Mouse (Mus musculus) central nervous system, embryonic 11.5 days (tissue): Measurements from ENCODE around the gene Scd3. TPM values are rescaled to one million over a fixed set of nuclear protein-coding genes. Genes with fewer than 3 reads are reported as not detected.

Experiments
- polyA plus RNA-seq: library from polyadenylated mRNA; depleted of rRNA; stranded (reverse); fragments of >200 nt; gene quantifications from 2 replicates; pipeline ENCODE4 v1.2.3, GENCODE M21; 2012; rRNA removed

The Scd3 gene
- polyA plus RNA-seq: 0.28 and 0.50 TPM in 2 replicates

GRCm38 (mm10) chr19:44203015-44203564 is at the start of gene Scd3:
Gene Scd3, plus strand, starts transcription at chr19:44203269.

DNA sequence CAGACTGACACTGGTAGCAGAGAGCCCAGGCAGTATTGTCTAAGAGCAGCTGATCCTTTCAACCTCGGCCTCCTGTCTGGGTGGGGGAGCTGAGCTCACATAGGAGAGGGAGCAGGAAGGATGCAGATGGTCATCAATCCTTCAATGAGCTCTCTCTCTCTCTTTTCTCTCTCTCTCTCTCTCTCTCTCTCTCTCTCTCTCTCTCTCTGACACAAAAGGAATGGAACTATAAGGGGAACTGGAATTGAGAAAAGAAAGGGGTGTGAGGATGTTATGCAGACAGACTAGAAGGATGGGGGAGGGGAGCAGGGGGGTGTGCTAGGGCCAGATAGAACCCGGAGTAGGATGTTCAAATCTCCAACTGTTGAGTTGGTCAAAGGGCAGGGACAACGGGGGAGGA is 10.7 kb upstream of the Scd3 start, which contains the start of gene Pkd2l1:
Gene Pkd2l1 (minus strand): TSS at position 101 of the 400 bp plus-strand sequence.

GRCm38 (mm10) chr19:44292941-44293768 is 90.1 kb downstream of the Scd3 start, which contains the start of gene Scd2:
Gene Scd2, plus strand, starts transcription at chr19:44293674.

Other genes starting within 250 kb of the Scd3 start
- 1.8 and 2.4 TPM in 2 replicates for gene Cpn1, start 216.7 kb upstream of the Scd3 start, polyA plus RNA-seq
- 0.06 and 0.36 TPM in 2 replicates for gene Cyp2c23, start 174.1 kb upstream of the Scd3 start, polyA plus RNA-seq
- gene Erlin1, start 133.5 kb upstream of the Scd3 start, polyA plus RNA-seq: 19.7 and 22.0 TPM in 2 replicates
- gene Chuk, start 95.8 kb upstream of the Scd3 start, polyA plus RNA-seq: 85.1 and 102 TPM in 2 replicates
- gene Cwf19l1, start 67.4 kb upstream of the Scd3 start, polyA plus RNA-seq: 26.6 and 31.4 TPM in 2 replicates
- 86.4 and 96.2 TPM in 2 replicates for gene Bloc1s2, start 56.8 kb upstream of the Scd3 start, polyA plus RNA-seq
- 0.13 and 0.37 TPM in 2 replicates for gene Pkd2l1, start 10.8 kb upstream of the Scd3 start, polyA plus RNA-seq
- gene Scd2, start 90.4 kb downstream of the Scd3 start, polyA plus RNA-seq: 314 and 359 TPM in 2 replicates
- 0.13 and 0.30 TPM in 2 replicates for gene Scd4, start 129.8 kb downstream of the Scd3 start, polyA plus RNA-seq
- 17.0 and 23.0 TPM in 2 replicates for gene Scd1, start 204.6 kb downstream of the Scd3 start, polyA plus RNA-seq